Mouse (Mus musculus): Measurements from ENCODE around the gene Pacrg. TPM values are rescaled to one million over a fixed set of nuclear protein-coding genes. Genes with fewer than 3 reads are reported as not detected.

Gene Pacrg
- polyA plus RNA-seq, 1 experiment from 2014 or later: 3.7 TPM

DNA sequence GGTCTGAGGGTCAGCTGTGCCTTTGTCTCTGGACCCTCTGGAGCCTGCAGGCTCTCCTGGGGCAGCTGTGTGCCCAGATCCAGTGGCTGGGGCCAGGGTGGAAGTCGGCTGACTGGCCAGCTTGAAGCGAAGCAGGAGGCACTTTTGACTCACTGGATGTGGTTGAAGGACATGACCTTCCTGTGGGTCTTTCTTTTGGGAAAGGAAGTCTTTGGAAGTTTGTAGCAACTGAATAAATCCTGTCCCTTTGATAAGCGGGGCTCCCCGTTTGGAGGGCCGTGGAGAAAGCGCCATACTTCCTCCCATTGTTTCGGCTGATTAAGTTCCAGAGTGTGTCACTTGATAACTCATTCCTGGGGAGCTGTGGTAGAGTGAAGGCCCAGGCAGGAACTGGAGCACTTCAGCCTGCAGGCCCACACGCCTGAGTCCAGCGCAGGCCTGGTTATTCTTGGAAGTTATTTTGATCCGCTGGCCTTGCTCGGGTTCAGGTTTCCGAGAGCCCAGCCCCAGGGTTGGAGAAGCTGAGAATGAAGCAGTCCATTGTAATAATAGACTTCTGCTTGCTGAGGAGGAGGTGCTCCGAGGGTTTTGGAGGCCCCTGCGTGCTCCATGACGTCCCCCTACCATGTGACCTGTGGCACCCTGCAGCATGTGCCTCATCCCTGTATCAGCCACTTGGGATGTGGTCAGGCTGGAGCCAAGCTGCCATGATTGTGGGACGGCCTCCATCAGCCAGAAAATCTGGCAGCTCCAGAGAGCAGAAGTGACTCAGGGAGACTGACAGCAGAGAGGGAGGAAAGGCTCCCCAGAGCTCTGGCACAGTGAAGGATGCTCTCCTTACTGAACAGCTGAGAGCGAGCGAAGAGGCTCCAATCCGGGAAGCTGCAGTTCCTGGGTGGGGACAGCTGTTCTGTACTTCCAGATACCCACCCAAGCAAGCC is 449.6 kb downstream of the Pacrg start:
- no peak for DNase-seq (ENCODE audit: low spot score, missing footprints)
- no peak overlapping the region for H3K4me3 ChIP-seq (ENCODE audit: low read depth, low read length)
- peak overlapping the region; percentile 16; the same call in 1 of the 2 replicates for H3K9ac ChIP-seq (ENCODE audit: low read length)
- peak; percentile 40; the same call in 1 of the 2 replicates for ATAC-seq (ENCODE audit: low FRiP score)
- H3K4me2 ChIP-seq: no peak overlapping the region
- peaks cover 6% of the 10 kb centered on the region for H3K4me1 ChIP-seq (ENCODE audit: control insufficient read depth, insufficient read depth, low read length)
- no peaks in the 10 kb centered on the region for H3K36me3 ChIP-seq (ENCODE audit: control insufficient read depth, insufficient read depth, low read length)
- H3K27ac ChIP-seq (ENCODE audit: low read depth, low read length): no peak overlapping the region; the same call in none of the 2 replicates
- H3K27me3 ChIP-seq (ENCODE audit: control insufficient read depth, insufficient read depth, low read length): no peaks in the 10 kb centered on the region
- no peaks in the 10 kb centered on the region for H3K9me3 ChIP-seq (ENCODE audit: control insufficient read depth, low read length)
- WGBS: 49% methylated on average over 19 of the region's 19 CpGs

DNA sequence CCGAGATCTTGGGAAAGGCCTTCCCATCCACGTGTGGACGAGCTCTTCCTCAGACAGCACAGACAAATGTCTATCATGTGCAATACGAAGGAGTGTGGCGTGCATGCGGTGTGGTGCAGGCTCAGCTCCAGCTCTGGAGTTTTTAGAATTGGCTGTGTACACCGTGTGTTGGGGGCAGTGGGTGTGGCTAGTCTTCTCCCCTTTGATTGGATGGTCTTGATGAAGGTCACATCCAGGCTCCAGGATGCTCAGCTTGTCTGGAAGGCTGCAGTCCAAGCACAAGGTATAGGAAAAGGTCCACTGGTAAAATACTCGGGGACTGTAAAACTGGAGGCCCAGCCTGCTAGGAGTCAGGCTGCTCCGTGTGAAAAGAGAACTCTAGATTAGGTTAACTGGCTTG is 450.4 kb downstream of the Pacrg start:
- Histone ChIP-seq H3K4me3 (ENCODE audit: low read depth, low read length) (no peak overlapping the region), H3K27ac (ENCODE audit: low read depth, low read length) (no peak overlapping the region), H3K36me3 (ENCODE audit: control insufficient read depth, insufficient read depth, low read length) (no peaks in the 10 kb centered on the region), H3K4me2 (no peak overlapping the region), H3K4me1 (ENCODE audit: control insufficient read depth, insufficient read depth, low read length) (peaks cover 4% of the 10 kb centered on the region), H3K27me3 (ENCODE audit: control insufficient read depth, insufficient read depth, low read length) (no peaks in the 10 kb centered on the region), H3K9ac (ENCODE audit: low read length) (no peak overlapping the region), H3K9me3 (ENCODE audit: control insufficient read depth, low read length) (no peaks in the 10 kb centered on the region)
- DNase-seq (ENCODE audit: low spot score, missing footprints): no peak
- 88% methylated on average over 9 of the region's 9 CpGs for WGBS
- no peak for ATAC-seq (ENCODE audit: low FRiP score)

DNA sequence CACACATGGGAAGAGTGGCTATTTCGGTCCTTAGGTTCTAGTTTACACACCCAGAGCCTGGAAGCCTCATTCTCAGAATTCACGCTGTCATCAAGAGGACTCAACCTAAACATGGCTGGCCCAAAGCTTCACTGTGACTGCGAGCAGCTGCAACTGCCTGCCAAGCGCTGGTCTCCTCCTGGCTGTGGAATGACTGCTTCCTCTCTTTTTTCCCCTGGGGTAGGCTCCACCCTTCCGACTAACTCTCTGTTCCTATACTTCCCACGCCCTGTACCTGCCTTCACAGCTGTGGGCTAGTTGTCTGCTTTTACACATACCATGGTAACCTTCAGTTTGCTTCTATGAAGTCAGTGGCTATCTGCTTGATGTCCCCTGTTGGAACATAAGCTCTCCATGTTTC is 453.6 kb downstream of the Pacrg start:
- ATAC-seq (ENCODE audit: low FRiP score) (no peak), DNase-seq (ENCODE audit: low spot score, missing footprints) (no peak)
- Histone ChIP-seq H3K9ac (ENCODE audit: low read length) (no peak overlapping the region), H3K4me2 (no peak overlapping the region), H3K27me3 (ENCODE audit: control insufficient read depth, insufficient read depth, low read length) (no peaks in the 10 kb centered on the region), H3K36me3 (ENCODE audit: control insufficient read depth, insufficient read depth, low read length) (no peaks in the 10 kb centered on the region), H3K27ac (ENCODE audit: low read depth, low read length) (no peak overlapping the region), H3K9me3 (ENCODE audit: control insufficient read depth, low read length) (no peaks in the 10 kb centered on the region), H3K4me1 (ENCODE audit: control insufficient read depth, insufficient read depth, low read length) (peaks cover 3% of the 10 kb centered on the region), H3K4me3 (ENCODE audit: low read depth, low read length) (no peak overlapping the region)
- WGBS: 78% methylated on average over 6 of the region's 6 CpGs

DNA sequence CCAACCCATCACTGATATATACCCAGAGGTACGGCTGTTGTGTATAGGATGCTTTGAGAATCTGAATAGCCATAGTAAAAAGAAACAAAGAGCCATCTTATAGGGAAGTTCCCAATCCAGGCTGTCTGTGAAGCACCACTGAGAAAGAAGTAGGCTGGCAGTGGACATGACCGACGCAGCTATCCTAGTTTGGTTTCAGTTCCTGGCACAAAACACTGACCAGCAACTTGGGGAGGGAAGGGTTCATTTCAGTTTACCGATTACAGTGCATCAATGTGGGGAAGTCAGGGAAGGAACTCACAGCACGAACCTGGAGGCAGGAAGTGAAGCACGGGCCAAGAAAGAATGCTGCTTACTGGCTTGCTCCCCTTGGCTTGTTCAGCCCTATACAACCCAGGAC is 456.7 kb downstream of the Pacrg start:
- Histone ChIP-seq H3K4me2 (no peak overlapping the region), H3K27ac (ENCODE audit: low read depth, low read length) (no peak overlapping the region), H3K9me3 (ENCODE audit: control insufficient read depth, low read length) (no peaks in the 10 kb centered on the region), H3K4me1 (ENCODE audit: control insufficient read depth, insufficient read depth, low read length) (no peaks in the 10 kb centered on the region), H3K4me3 (ENCODE audit: low read depth, low read length) (no peak overlapping the region), H3K27me3 (ENCODE audit: control insufficient read depth, insufficient read depth, low read length) (no peaks in the 10 kb centered on the region), H3K36me3 (ENCODE audit: control insufficient read depth, insufficient read depth, low read length) (no peaks in the 10 kb centered on the region), H3K9ac (ENCODE audit: low read length) (no peak overlapping the region)
- no peak for DNase-seq (ENCODE audit: low spot score, missing footprints)
- WGBS: 86% methylated on average over 6 of the region's 6 CpGs
- ATAC-seq (ENCODE audit: low FRiP score): no peak

DNA sequence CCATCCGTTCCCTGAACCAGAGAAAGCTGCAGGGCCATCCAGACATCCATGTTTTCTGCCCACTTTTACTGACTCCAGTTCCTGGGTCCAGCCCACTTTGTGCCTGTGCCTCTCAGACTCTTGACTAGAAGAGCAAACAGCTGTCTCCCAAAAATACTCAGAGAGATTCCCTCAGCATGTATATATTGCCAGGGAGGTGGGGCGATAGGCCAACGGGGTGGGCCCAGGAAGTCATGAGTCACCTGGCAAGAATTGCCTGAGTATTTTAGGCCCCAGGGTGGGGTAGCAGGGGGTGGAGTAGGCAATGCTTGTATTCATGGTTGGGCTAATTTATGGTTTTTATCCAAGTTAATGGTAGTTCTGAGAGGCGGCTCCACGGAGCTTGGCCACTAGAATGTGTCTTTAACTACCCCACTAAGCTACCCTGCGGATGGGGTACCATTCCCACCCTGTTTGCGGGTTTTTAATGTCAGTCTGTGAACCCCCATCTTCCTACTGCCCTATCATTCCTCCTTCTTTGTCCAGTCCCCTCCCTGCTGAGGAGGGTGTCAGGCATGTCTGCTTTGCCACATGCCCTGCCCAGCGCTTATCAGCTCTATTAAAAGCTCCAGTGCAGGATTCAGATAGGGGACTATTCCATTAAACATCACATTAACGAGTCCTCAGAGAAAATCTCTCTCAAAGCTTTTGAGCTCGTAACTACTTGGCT is 461.5 kb downstream of the Pacrg start:
- 87% methylated on average over 10 of the region's 10 CpGs for WGBS
- no peak overlapping the region for H3K4me2 ChIP-seq
- peaks cover 11% of the 10 kb centered on the region for H3K4me1 ChIP-seq (ENCODE audit: control insufficient read depth, insufficient read depth, low read length)
- no peaks in the 10 kb centered on the region for H3K36me3 ChIP-seq (ENCODE audit: control insufficient read depth, insufficient read depth, low read length)
- H3K9ac ChIP-seq (ENCODE audit: low read length): no peak overlapping the region
- H3K4me3 ChIP-seq (ENCODE audit: low read depth, low read length): no peak overlapping the region
- no peaks in the 10 kb centered on the region for H3K9me3 ChIP-seq (ENCODE audit: control insufficient read depth, low read length)
- DNase-seq (ENCODE audit: low spot score, missing footprints): no peak
- ATAC-seq (ENCODE audit: low FRiP score): no peak
- no peaks in the 10 kb centered on the region for H3K27me3 ChIP-seq (ENCODE audit: control insufficient read depth, insufficient read depth, low read length)
- no peak overlapping the region for H3K27ac ChIP-seq (ENCODE audit: low read depth, low read length)

DNA sequence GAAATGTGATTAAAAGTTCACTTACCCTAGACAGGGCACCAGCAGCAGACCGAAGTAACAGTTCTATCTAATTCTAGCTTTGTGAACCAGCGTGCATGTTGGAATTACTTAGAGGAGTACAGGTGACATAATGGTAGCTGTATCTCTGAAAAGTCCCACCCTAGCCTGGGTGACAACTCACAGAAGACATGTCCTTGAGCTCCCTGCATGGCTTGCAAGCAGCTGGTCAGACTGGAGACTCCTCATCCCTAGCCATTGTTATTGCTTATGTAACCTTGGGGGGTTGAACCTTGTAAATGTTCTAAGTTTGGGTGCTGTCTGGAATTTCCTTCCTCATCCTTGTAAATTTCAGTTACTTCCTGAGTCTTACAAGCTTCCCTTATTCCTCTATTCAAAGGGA is 462.5 kb downstream of the Pacrg start:
- Histone ChIP-seq H3K4me1 (ENCODE audit: control insufficient read depth, insufficient read depth, low read length) (peaks cover 13% of the 10 kb centered on the region), H3K4me3 (ENCODE audit: low read depth, low read length) (no peak overlapping the region), H3K36me3 (ENCODE audit: control insufficient read depth, insufficient read depth, low read length) (no peaks in the 10 kb centered on the region), H3K27me3 (ENCODE audit: control insufficient read depth, insufficient read depth, low read length) (no peaks in the 10 kb centered on the region), H3K4me2 (no peak overlapping the region), H3K9me3 (ENCODE audit: control insufficient read depth, low read length) (no peaks in the 10 kb centered on the region), H3K27ac (ENCODE audit: low read depth, low read length) (no peak overlapping the region), H3K9ac (ENCODE audit: low read length) (no peak overlapping the region)
- DNase-seq (ENCODE audit: low spot score, missing footprints): no peak
- ATAC-seq (ENCODE audit: low FRiP score): no peak
- WGBS: 92% methylated on average over 2 of the region's 2 CpGs

DNA sequence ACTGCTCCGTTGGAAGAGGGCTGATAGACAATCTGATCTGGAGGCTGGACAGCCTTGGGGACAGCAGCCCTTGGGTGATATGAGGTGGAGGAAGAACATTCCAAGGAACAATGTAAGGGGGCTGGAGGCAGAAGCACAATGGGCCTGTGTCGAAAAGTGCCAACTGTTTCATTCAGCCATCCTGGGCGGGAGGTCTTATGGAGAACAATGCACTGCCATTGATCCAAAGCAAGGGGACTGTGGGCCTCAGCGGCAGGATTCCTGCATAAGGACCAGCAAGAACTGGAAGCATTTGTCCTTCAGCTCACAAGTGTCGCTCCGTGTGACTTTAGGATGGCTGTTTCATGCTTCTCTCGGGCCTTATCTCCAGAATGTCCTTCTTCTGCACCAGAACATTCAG is 465.8 kb downstream of the Pacrg start:
- ATAC-seq (ENCODE audit: low FRiP score) (peak; percentile 40; the same call in 1 of the 2 replicates), DNase-seq (ENCODE audit: low spot score, missing footprints) (no peak)
- Histone ChIP-seq H3K27me3 (ENCODE audit: control insufficient read depth, insufficient read depth, low read length) (no peaks in the 10 kb centered on the region), H3K4me1 (ENCODE audit: control insufficient read depth, insufficient read depth, low read length) (peaks cover 13% of the 10 kb centered on the region), H3K27ac (ENCODE audit: low read depth, low read length) (no peak overlapping the region), H3K9ac (ENCODE audit: low read length) (no peak overlapping the region), H3K4me2 (no peak overlapping the region), H3K4me3 (ENCODE audit: low read depth, low read length) (no peak overlapping the region), H3K36me3 (ENCODE audit: control insufficient read depth, insufficient read depth, low read length) (no peaks in the 10 kb centered on the region), H3K9me3 (ENCODE audit: control insufficient read depth, low read length) (no peaks in the 10 kb centered on the region)
- 21% methylated on average over 7 of the region's 7 CpGs for WGBS

DNA sequence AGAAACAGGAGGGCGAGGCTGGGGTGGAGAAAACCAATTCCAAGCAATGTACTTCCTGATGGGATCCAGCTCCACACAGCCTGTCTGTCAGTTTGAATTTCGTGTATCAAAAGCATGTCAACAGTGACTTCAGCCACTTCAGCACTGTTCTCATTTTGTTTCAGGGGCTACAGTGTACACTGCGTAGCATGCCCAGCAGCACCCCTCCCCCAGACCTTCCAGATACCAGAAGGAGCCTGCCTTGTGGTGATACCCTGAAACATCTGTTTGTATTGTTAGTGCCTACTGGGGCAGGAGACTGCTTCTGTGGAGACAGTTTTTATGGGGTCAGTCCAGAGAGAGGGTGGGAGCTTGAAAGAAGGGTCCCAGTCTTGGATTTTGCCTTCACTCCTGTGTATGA is 466.4 kb downstream of the Pacrg start:
- 82% methylated on average over 3 of the region's 3 CpGs for WGBS
- H3K27me3 ChIP-seq (ENCODE audit: control insufficient read depth, insufficient read depth, low read length): no peaks in the 10 kb centered on the region
- no peak overlapping the region for H3K4me3 ChIP-seq (ENCODE audit: low read depth, low read length)
- H3K36me3 ChIP-seq (ENCODE audit: control insufficient read depth, insufficient read depth, low read length): no peaks in the 10 kb centered on the region
- DNase-seq (ENCODE audit: low spot score, missing footprints) (no peak), ATAC-seq (ENCODE audit: low FRiP score) (no peak)
- no peak overlapping the region for H3K4me2 ChIP-seq
- H3K9ac ChIP-seq (ENCODE audit: low read length): no peak overlapping the region
- H3K27ac ChIP-seq (ENCODE audit: low read depth, low read length): no peak overlapping the region
- no peaks in the 10 kb centered on the region for H3K9me3 ChIP-seq (ENCODE audit: control insufficient read depth, low read length)
- H3K4me1 ChIP-seq (ENCODE audit: control insufficient read depth, insufficient read depth, low read length): peaks cover 13% of the 10 kb centered on the region
